Comparison of ENCODE assay signal across 7 mouse cellular contexts in genomic region chr6:136828681-136829080, GRCm38 (mm10). TPM values are rescaled to one million over a fixed set of nuclear protein-coding genes. Genes with fewer than 3 reads are reported as not detected.
A peak's percentile ranks its signal among the peaks of the same experiment; 100 is the strongest.
DNase-seq lines count a peak whose midpoint lies in the region; ATAC-seq and TF ChIP-seq lines count a peak whose summit lies in the region.

No protein-coding gene starts in this region.

- TF ChIP-seq CTCF in lung, postnatal 0 days (IDR thresholded peaks at IDR 0.05) = no peak

- 0 out of 2 replicates have a peak, but pooled peaks cover 4% of the 10 kb centered on the region for H3K4me1 ChIP-seq in lung, postnatal 0 days (ENCODE audit: insufficient read depth, low read depth, low read length)
- H3K4me1 ChIP-seq in forebrain, embryonic 13.5 days = peaks cover 13% of the 10 kb centered on the region
- 0 out of 2 replicates have a peak, but pooled peaks cover 3% of the 10 kb centered on the region for H3K4me1 ChIP-seq in limb, embryonic 14.5 days (ENCODE audit: control insufficient read depth, insufficient read depth, low read length)
- H3K4me1 ChIP-seq in stomach, embryonic 16.5 days (ENCODE audit: control insufficient read depth, insufficient read depth, low read length) = 0 out of 2 replicates have a peak, but pooled peaks cover 3% of the 10 kb centered on the region

- H3K9ac ChIP-seq in lung, postnatal 0 days (replicated peaks; ENCODE audit: low read depth) = no peak overlapping the region
- peak overlapping the region; percentile 61 for H3K9ac ChIP-seq in forebrain, embryonic 13.5 days
- H3K9ac ChIP-seq in limb, embryonic 14.5 days (ENCODE audit: low read depth, low read length, severe bottlenecking) = peak overlapping the region; percentile 55
- peak overlapping the region; percentile 72 for H3K9ac ChIP-seq in stomach, embryonic 16.5 days (ENCODE audit: low read length)

- no peak for TF ChIP-seq EP300 in lung, postnatal 0 days (IDR thresholded peaks at IDR 0.05)

- no peaks in the 10 kb centered on the region for H3K9me3 ChIP-seq in lung, postnatal 0 days (ENCODE audit: low read length)
- H3K9me3 ChIP-seq in forebrain, embryonic 13.5 days (replicated peaks) = no peaks in the 10 kb centered on the region
- no peaks in the 10 kb centered on the region for H3K9me3 ChIP-seq in limb, embryonic 14.5 days (ENCODE audit: control insufficient read depth, low read length)
- no peaks in the 10 kb centered on the region for H3K9me3 ChIP-seq in stomach, embryonic 16.5 days (replicated peaks; ENCODE audit: control insufficient read depth, low read length)

- H3K36me3 ChIP-seq in lung, postnatal 0 days (ENCODE audit: insufficient read depth, low read length) = peaks cover 14% of the 10 kb centered on the region
- H3K36me3 ChIP-seq in forebrain, embryonic 13.5 days (ENCODE audit: poor library complexity, severe bottlenecking) = peaks cover 18% of the 10 kb centered on the region
- H3K36me3 ChIP-seq in limb, embryonic 14.5 days (ENCODE audit: control insufficient read depth, insufficient read depth, low read length) = peaks cover 19% of the 10 kb centered on the region
- H3K36me3 ChIP-seq in stomach, embryonic 16.5 days (ENCODE audit: control insufficient read depth, insufficient read depth, low read length) = peaks cover 4% of the 10 kb centered on the region; the same call in 1 of the 2 replicates

- DNase-seq in lung, postnatal 0 days (ENCODE audit: low spot score) = no peak
- no peak for DNase-seq in lung, postnatal 10 days
- no peak for DNase-seq in limb, embryonic 14.5 days (ENCODE audit: low spot score)
- no peak for DNase-seq in right cerebral cortex, postnatal 4 days
- DNase-seq in cerebellum, postnatal 36 days = no peak

- H3K27ac ChIP-seq in lung, postnatal 0 days (ENCODE audit: low read length) = peak overlapping the region; percentile 60
- peak overlapping the region; percentile 58; the same call in 1 of the 2 replicates for H3K27ac ChIP-seq in forebrain, embryonic 13.5 days
- peak overlapping the region; percentile 82 for H3K27ac ChIP-seq in limb, embryonic 14.5 days (replicated peaks; ENCODE audit: low read depth, low read length)
- peak overlapping the region; percentile 83 for H3K27ac ChIP-seq in stomach, embryonic 16.5 days (ENCODE audit: low read length)

- H3K27me3 ChIP-seq in lung, postnatal 0 days (replicated peaks; ENCODE audit: insufficient read depth, low read length) = no peaks in the 10 kb centered on the region
- peaks cover 12% of the 10 kb centered on the region; the same call in 1 of the 2 replicates for H3K27me3 ChIP-seq in forebrain, embryonic 13.5 days
- H3K27me3 ChIP-seq in limb, embryonic 14.5 days (ENCODE audit: control insufficient read depth, insufficient read depth, low read length) = no peaks in the 10 kb centered on the region
- no peaks in the 10 kb centered on the region for H3K27me3 ChIP-seq in stomach, embryonic 16.5 days (ENCODE audit: control insufficient read depth, insufficient read depth, low read length)

- WGBS in lung, postnatal 0 days = 31% methylated on average over 4 of the region's 4 CpGs
- WGBS in forebrain, embryonic 13.5 days = 35% methylated on average over 4 of the region's 4 CpGs
- 33% methylated on average over 4 of the region's 4 CpGs for WGBS in limb, embryonic 14.5 days
- 32% methylated on average over 4 of the region's 4 CpGs for WGBS in stomach, embryonic 16.5 days

- no peak for TF ChIP-seq POLR2A in limb, embryonic 14.5 days (IDR thresholded peaks at IDR 0.05; ENCODE audit: borderline replicate concordance, extremely low read depth, insufficient read depth, insufficient read length)

- H3K4me2 ChIP-seq in lung, postnatal 0 days (replicated peaks; ENCODE audit: low read depth, low read length) = peak overlapping the region; percentile 52
- H3K4me2 ChIP-seq in forebrain, embryonic 13.5 days = peak overlapping the region; percentile 60
- peak overlapping the region; percentile 50 for H3K4me2 ChIP-seq in limb, embryonic 14.5 days (replicated peaks; ENCODE audit: low read depth, low read length, severe bottlenecking)
- peak overlapping the region; percentile 67 for H3K4me2 ChIP-seq in stomach, embryonic 16.5 days (ENCODE audit: low read depth, low read length)

- no peak for ATAC-seq in lung, postnatal 0 days
- no peak; the same call in 1 of the 2 replicates for ATAC-seq in forebrain, embryonic 13.5 days
- ATAC-seq in limb, embryonic 14.5 days (ENCODE audit: low FRiP score, low read depth) = no peak
- ATAC-seq in stomach, embryonic 16.5 days (ENCODE audit: insufficient read depth, low FRiP score) = no peak

- peak overlapping the region; percentile 27; the same call in 1 of the 2 replicates for H3K4me3 ChIP-seq in lung, postnatal 0 days (ENCODE audit: low read depth, low read length)
- peak overlapping the region; percentile 79 for H3K4me3 ChIP-seq in forebrain, embryonic 13.5 days
- H3K4me3 ChIP-seq in limb, embryonic 14.5 days (replicated peaks; ENCODE audit: low read length) = peak overlapping the region; percentile 100
- peak overlapping the region; percentile 58 for H3K4me3 ChIP-seq in stomach, embryonic 16.5 days (replicated peaks; ENCODE audit: low read length)

RNA-seq across cellular contexts. Expression of gene Wbp11, which starts 0.6 kb away (rescaled TPM):
- polyA plus RNA-seq in lung, postnatal 0 days (2015; fragmentation: Nextera tagmentation; extraction: Ambion mirVana) = 44.4 and 46.1 TPM in 2 replicates
- polyA plus RNA-seq in forebrain, embryonic 13.5 days (2015; fragmentation: Nextera tagmentation; extraction: Ambion mirVana) = 94.5 and 98.8 TPM in 2 replicates
- polyA plus RNA-seq in limb, embryonic 14.5 days (2012; rRNA removed) = 87.0 and 96.5 TPM in 2 replicates
- polyA plus RNA-seq in limb, embryonic 14.5 days (2014; fragmentation: Nextera tagmentation; extraction: Ambion mirVana) = 100 and 110 TPM in 2 replicates
- polyA plus RNA-seq in stomach, embryonic 16.5 days (2015; fragmentation: Nextera tagmentation; extraction: Ambion mirVana) = 85.0 and 90.8 TPM in 2 replicates

RNA-seq across cellular contexts. Expression of gene BC049715, which starts 1.3 kb away (rescaled TPM):
- 1.8 and 2.2 TPM in 2 replicates for polyA plus RNA-seq in lung, postnatal 0 days (2015; fragmentation: Nextera tagmentation; extraction: Ambion mirVana)
- polyA plus RNA-seq in forebrain, embryonic 13.5 days (2015; fragmentation: Nextera tagmentation; extraction: Ambion mirVana) = 0.85 and 1.9 TPM in 2 replicates
- 0.73 and 1.7 TPM in 2 replicates for polyA plus RNA-seq in limb, embryonic 14.5 days (2012; rRNA removed)
- polyA plus RNA-seq in limb, embryonic 14.5 days (2014; fragmentation: Nextera tagmentation; extraction: Ambion mirVana) = 1.3 and 1.9 TPM in 2 replicates
- polyA plus RNA-seq in stomach, embryonic 16.5 days (2015; fragmentation: Nextera tagmentation; extraction: Ambion mirVana) = 0.46 and 2.6 TPM in 2 replicates

RNA-seq across cellular contexts. Expression of gene Smco3, which starts 6.6 kb away (rescaled TPM):
- 2.3 and 3.4 TPM in 2 replicates for polyA plus RNA-seq in lung, postnatal 0 days (2015; fragmentation: Nextera tagmentation; extraction: Ambion mirVana)
- not detected in 2 replicates for polyA plus RNA-seq in forebrain, embryonic 13.5 days (2015; fragmentation: Nextera tagmentation; extraction: Ambion mirVana)
- 0.92 and 0.97 TPM in 2 replicates for polyA plus RNA-seq in limb, embryonic 14.5 days (2012; rRNA removed)
- 1.4 and 2.0 TPM in 2 replicates for polyA plus RNA-seq in limb, embryonic 14.5 days (2014; fragmentation: Nextera tagmentation; extraction: Ambion mirVana)
- 1.2 and 2.2 TPM in 2 replicates for polyA plus RNA-seq in stomach, embryonic 16.5 days (2015; fragmentation: Nextera tagmentation; extraction: Ambion mirVana)

RNA-seq across cellular contexts. Expression of gene H2afj, which starts 20.6 kb away (rescaled TPM):
- 424 and 464 TPM in 2 replicates for polyA plus RNA-seq in lung, postnatal 0 days (2015; fragmentation: Nextera tagmentation; extraction: Ambion mirVana)
- polyA plus RNA-seq in forebrain, embryonic 13.5 days (2015; fragmentation: Nextera tagmentation; extraction: Ambion mirVana) = 125 and 140 TPM in 2 replicates
- 82.9 and 88.8 TPM in 2 replicates for polyA plus RNA-seq in limb, embryonic 14.5 days (2012; rRNA removed)
- 105 and 114 TPM in 2 replicates for polyA plus RNA-seq in limb, embryonic 14.5 days (2014; fragmentation: Nextera tagmentation; extraction: Ambion mirVana)
- polyA plus RNA-seq in stomach, embryonic 16.5 days (2015; fragmentation: Nextera tagmentation; extraction: Ambion mirVana) = 180 and 196 TPM in 2 replicates

RNA-seq across cellular contexts. Expression of gene Hist4h4, which starts 24.5 kb away (rescaled TPM):
- 1.5 and 1.6 TPM in 2 replicates for polyA plus RNA-seq in lung, postnatal 0 days (2015; fragmentation: Nextera tagmentation; extraction: Ambion mirVana)
- 0.97 and 1.2 TPM in 2 replicates for polyA plus RNA-seq in forebrain, embryonic 13.5 days (2015; fragmentation: Nextera tagmentation; extraction: Ambion mirVana)
- polyA plus RNA-seq in limb, embryonic 14.5 days (2012; rRNA removed) = 1.2 and 1.6 TPM in 2 replicates
- 1.1 TPM in 2 replicates for polyA plus RNA-seq in limb, embryonic 14.5 days (2014; fragmentation: Nextera tagmentation; extraction: Ambion mirVana)
- polyA plus RNA-seq in stomach, embryonic 16.5 days (2015; fragmentation: Nextera tagmentation; extraction: Ambion mirVana) = 0.83 and 0.89 TPM in 2 replicates

Comparison
In these comparisons a context has a peak if more than half of its experiments do, and no peak if none do; other contexts are left out.
1. H3K4me3 ChIP-seq: peak in every context shown above with its lines; median percentile 100 in limb, embryonic 14.5 days; 79 in forebrain, embryonic 13.5 days; 58 in stomach, embryonic 16.5 days; 27 in lung, postnatal 0 days.